Mouse (Mus musculus): ENCODE data around the gene Arhgap25.
"Not testable (repeated sequence)": the region's sequence is repeated elsewhere in the genome, so short reads cannot be mapped to it uniquely, and the experiment has no call there.

The Arhgap25 gene

GRCm38 (mm10) chr6:87535651-87536050, 2.6 kb upstream of the Arhgap25 start:
- DNase-seq (ENCODE audit: low spot score in 2 of 2), result no peak

DNA sequence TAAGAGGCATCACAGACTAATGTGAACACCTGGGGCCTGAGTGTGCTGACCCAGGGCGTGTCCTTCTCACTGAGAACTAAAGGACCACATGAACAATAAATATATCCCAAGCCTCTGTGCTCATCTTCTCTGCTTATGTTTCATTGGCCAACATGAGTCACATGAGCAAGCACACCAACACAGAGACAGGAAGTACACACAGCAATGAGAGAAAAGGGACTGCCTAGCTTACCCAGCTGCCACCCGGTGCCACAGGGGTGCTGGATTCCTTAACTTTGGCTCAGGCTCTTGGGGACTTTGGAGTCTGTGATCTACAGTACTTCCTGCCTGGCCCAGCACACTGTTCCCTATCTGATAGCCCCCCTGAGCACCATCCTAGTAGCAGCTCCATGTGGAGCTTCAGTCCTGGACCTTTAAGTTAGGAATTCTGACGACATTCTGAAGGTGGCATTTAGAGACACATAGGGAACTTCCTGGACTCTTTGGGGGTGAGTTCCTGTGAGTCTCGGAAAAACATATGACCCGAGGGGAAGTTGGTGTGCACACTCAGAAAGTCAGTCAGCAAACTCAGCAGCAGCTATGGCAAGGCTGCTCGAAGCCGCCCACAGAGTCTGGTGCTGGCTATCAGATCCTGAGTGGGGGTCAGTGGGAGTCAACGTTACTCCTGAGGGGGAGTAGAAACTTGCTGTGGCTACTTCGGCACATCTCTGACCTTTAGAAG, 2.0 kb upstream of the Arhgap25 start:
- no peak for DNase-seq (ENCODE audit: low spot score in 2 of 2)

DNA sequence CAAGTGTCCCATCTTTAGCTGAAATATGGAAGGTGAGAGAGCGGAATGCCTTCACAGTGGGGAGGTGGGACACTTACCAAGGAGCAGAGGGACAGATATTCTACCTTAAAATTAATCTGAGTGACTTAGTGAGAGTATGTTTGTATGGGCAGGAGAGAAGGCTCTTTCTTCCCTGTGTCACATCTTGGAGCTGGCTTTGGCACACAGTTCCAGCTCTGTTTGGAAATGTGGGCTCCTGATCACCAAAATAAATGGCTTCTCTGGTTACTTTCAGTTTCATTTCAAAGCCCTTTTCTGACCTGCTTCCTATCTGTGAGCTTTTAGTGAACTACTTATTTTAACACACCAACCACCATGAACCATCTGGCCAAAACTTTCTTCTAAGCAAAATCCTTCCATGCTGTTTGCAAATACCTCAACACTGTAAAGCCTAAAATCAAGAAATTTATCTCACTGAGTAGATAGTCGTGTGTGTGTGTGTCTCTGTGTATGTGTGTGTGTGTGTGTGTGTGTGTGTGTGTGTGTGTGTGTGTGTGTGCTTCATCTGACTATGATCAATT, 1.5 kb downstream of the Arhgap25 start:
- DNase-seq (ENCODE audit: low spot score in 2 of 2), result no peak

DNA sequence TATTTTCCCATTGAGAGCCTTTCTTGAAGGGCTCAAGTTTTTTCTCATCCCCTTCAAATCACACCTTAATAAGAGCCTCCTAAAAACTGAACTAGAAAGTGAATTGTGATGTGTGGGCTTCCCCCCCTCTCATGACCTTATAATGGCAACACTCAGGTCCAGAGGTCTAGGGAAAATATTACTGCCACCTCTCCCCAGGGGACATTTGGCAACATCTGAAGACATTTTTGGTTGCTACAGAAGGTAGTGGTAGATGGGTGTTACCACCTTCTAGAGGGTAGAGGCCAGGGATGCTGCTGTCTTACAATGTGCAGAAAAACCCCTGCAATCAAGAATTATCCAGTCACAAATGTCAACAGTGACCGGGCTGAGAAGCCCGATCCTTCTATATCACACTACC, 2.7 kb downstream of the Arhgap25 start:
- no peak for DNase-seq (ENCODE audit: low spot score in 2 of 2)

DNA sequence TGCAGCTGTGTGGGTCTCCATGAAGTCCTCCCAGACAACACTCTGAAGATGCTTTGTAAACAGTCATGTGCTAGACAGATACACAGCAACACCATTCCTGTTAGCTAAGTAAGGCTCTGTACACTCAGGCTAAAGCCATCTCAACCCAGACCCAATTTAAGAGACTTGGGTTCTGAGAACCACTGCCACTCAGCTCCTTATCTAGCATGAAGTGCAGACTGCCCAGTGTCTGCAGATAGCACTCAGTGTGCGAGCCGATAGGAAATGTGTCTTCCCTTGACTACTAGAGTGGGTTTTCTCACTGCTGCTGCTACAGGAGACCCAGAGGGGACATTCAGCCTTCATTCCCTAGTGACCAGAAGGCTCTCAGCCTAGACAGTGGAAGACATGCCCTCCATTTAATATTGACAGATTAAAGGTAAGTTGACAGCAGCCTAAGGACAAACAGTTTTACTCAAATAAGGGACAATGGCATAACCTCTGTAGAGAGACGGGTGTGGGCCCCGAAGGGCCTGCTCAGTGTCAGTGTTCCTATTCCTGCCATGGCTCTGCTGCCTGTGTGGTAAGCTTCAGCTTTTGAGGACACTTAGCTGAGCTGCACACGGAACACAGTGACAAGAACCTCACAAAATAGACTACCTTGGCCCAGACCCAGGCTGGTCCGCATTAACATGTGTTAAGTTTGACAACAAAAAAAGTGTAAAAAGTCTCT, 5.1 kb downstream of the Arhgap25 start:
- no peak for DNase-seq (ENCODE audit: low spot score in 2 of 2)

GRCm38 (mm10) chr6:87527366-87527765, 5.7 kb downstream of the Arhgap25 start:
- DNase-seq (ENCODE audit: low spot score in 2 of 2), result no peak

GRCm38 (mm10) chr6:87525126-87525525, 7.9 kb downstream of the Arhgap25 start:
- DNase-seq (ENCODE audit: low spot score in 2 of 2), result no peak

GRCm38 (mm10) chr6:87524281-87524680, 8.8 kb downstream of the Arhgap25 start:
- DNase-seq (ENCODE audit: low spot score in 2 of 2), result no peak

DNA sequence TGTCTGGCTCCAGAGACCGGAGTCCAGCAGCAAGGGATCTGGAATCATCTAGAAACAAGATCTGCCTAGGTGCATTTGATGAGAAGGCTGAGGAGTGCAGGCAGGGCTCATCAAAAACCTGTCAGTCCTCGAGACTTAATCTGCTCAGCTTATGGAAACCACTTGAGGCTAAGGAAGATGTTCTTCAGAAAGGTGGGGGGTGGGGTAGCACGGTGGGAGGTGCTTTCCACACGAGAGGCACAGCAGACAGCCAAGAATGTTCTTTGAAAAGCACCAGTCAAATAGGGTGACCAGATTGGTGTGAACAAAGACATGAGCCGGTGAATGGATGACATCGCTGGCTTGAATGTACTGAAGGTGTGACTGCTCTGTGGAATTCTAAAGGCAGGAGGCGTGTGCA, 9.3 kb downstream of the Arhgap25 start:
- no peak for DNase-seq (ENCODE audit: low spot score in 2 of 2)

DNA sequence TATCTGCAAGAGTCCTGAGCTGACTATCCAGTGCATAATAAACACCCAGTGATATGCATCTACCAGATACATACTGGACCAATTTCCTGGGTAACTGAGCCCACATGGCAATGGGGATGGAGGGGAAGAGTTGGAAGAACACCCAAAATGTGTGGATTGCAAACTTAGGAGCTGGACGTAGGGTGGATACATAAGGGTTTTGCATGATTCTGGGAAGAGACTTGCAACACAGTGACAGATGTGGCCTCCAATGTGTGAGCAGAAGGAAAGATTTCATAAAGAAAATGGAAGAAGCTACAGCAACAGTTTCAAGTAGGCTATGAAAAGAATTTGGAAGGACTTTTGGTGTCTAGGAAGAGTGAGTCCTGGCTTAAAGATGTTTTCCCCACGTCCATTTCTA, 10.0 kb downstream of the Arhgap25 start:
- no peak for DNase-seq (ENCODE audit: low spot score in 2 of 2)

- peak; percentile 54 to 62 for DNase-seq (ENCODE audit: low spot score in 2 of 2)
These were observed 10.8 kb downstream of the Arhgap25 start for GRCm38 (mm10) chr6:87522236-87522635.

GRCm38 (mm10) chr6:87521705-87522104, 11.4 kb downstream of the Arhgap25 start:
- DNase-seq (ENCODE audit: low spot score in 2 of 2), result not testable (repeated sequence)

GRCm38 (mm10) chr6:87520572-87520971, 12.5 kb downstream of the Arhgap25 start:
- DNase-seq (ENCODE audit: low spot score in 2 of 2), result no peak

DNA sequence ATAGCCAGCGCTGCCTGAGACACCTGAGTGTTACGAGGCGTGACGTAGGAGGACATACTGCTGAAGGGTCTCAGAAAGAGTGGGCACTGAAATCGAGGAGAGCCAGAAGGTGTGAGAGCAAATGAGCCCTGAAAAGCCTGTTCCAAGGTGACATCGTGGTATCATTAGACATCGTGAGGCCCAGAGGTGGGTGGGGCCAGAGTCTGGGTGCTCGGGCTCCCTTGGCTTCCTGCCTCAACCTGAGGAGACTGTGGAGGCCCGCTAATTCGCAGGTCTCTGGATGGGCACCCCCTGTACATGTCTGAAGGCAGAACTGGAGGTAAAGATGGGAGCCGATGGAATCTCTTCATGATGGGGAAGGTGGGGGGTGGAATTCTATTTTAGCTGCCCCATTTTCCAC, 13.2 kb downstream of the Arhgap25 start:
- DNase-seq (ENCODE audit: low spot score in 2 of 2), result no peak

GRCm38 (mm10) chr6:87518622-87519021, 14.4 kb downstream of the Arhgap25 start:
- no peak for DNase-seq (ENCODE audit: low spot score in 2 of 2)

DNA sequence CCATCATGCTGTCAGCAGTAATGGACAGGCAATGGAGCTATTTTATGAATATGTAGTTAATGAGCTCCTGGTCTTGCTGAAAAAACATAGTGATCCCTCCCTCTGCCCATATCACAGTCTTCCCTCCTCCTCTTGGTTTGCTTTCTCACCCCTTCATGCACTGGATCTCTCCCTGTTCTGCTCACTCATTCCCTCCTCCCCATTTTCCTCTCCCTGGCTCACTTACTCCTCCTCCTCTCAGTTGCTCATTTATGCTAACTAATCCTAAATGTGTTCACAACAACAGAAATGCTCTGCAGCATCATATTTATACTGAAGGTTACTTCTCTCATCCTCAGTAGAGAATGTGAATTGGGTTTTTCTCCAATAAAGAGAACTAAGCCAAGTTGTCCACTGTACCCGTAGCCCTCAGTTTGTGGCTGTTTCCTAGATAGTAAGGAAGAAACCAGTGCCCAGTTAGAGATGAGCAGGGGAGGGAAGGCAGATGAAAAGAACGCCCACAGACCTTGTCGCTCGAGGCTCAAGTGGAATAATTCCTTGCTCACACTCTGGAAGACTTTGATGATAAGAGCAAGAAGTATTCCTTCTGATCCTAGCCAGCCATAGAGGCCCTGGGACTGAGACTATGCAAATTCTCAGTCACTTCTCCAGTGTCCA, 15.2 kb downstream of the Arhgap25 start:
- no peak for DNase-seq (ENCODE audit: low spot score in 2 of 2)

GRCm38 (mm10) chr6:87514321-87514720, 18.7 kb downstream of the Arhgap25 start:
- DNase-seq (ENCODE audit: low spot score in 2 of 2), result no peak

DNA sequence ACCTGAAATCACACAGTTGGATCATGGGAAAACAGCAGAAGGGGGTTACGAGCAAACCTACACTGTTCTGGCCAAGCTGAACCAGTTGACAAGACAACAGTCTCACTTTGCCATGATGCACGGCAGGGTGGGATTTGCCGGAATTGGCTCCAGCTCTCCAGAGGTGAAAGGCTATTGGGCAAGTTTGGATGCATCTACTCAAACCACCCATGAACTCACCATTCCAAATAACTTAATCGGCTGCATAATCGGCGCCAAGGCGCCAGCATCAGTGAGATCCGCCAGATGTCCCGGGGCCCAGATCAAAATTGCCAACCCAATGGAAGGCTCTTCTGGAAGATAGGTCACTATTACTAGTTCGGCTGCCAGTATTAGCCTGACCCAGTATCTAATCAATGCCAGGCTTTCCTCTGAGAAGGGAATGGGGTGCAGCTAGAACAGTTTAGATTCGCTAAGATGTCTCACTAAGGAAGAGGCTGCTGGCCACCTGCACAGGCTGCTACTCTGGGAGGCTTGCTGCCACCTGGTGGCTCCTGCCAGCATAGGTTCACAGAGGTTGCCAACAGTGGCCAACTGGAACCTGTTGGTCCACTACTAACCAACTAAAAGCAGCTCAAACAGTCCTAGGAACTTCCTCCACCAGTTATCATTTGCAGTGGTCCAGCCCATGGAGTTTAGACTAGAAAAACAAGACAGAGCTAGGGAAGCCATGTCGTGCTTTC, 19.9 kb downstream of the Arhgap25 start:
- DNase-seq (ENCODE audit: low spot score in 2 of 2), result peak; percentile 85 to 87

DNA sequence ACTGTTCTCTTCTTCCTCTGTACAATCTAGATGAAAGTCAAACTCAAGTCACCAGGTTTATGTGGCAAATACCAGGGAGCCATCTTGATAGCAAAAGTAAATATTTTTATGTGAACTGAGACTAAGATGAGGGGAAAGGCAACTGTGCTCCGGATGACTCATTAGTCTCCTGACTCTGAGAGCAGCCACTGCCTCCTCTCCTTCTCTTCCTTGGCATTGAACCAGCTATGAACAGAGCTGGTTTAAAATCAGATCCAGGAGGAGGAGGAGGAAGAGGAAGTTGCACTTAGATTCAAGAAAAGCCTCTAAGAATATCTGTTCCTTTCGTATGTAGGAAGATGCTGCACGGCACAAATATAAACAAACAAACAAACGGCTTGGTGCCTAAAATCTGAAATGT, 22.1 kb downstream of the Arhgap25 start:
- no peak for DNase-seq (ENCODE audit: low spot score in 2 of 2)

- peak in 1 of 2 experiments; percentile 54 for DNase-seq (ENCODE audit: low spot score in 2 of 2)
These were observed 23.3 kb downstream of the Arhgap25 start for GRCm38 (mm10) chr6:87509806-87510205.

- no peak for DNase-seq (ENCODE audit: low spot score in 2 of 2)
These were observed 28.2 kb downstream of the Arhgap25 start for GRCm38 (mm10) chr6:87504875-87505274.

- DNase-seq (ENCODE audit: low spot score in 2 of 2), result no peak
These were observed 29.1 kb downstream of the Arhgap25 start for GRCm38 (mm10) chr6:87503976-87504375.

Measured in urinary bladder, postnatal 36 days (tissue).